Mouse (Mus musculus) adrenal gland, postnatal 4 days (tissue): ENCODE measurements at regions not wholly inside any gene's neighbourhood (a gene's known extent, or its start where the extent isn't known, plus 50 kb on each side); places are given as distances from the start of the nearest gene placed in this dataset.
"Not testable (repeated sequence)": the region's sequence is repeated elsewhere in the genome, so short reads cannot be mapped to it uniquely, and the experiment has no call there.

Experiments used
- DNase-seq, 2 experiments: peaks; one replicate each; pipeline ENCODE4 v3.0.0; 2021 to 2022; ENCODE audit warnings: low spot score in 2 of 2, mixed read lengths in 2 of 2

GRCm38 (mm10) chr13:72184116-72184845 lies 220.8 kb upstream of the Irx1 start:
- no peak for DNase-seq

DNA sequence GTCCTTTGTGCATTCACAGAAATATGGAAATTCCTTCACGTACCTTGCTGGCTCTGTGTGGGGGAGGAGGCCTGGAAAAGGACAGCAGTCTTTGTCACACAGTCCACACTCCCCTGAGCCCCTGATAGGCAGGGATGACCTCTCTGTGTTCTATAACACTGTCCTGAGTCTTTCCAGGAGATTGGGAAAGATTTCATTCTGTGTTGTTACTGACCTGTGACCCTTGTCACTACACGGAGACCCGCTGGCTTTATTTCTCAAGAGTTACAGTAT lies 221.3 kb upstream of the Irx1 start:
- DNase-seq = no peak

- no peak for DNase-seq
Measured at GRCm38 (mm10) chr13:72195881-72196280, 232.4 kb upstream of the Irx1 start.

DNA sequence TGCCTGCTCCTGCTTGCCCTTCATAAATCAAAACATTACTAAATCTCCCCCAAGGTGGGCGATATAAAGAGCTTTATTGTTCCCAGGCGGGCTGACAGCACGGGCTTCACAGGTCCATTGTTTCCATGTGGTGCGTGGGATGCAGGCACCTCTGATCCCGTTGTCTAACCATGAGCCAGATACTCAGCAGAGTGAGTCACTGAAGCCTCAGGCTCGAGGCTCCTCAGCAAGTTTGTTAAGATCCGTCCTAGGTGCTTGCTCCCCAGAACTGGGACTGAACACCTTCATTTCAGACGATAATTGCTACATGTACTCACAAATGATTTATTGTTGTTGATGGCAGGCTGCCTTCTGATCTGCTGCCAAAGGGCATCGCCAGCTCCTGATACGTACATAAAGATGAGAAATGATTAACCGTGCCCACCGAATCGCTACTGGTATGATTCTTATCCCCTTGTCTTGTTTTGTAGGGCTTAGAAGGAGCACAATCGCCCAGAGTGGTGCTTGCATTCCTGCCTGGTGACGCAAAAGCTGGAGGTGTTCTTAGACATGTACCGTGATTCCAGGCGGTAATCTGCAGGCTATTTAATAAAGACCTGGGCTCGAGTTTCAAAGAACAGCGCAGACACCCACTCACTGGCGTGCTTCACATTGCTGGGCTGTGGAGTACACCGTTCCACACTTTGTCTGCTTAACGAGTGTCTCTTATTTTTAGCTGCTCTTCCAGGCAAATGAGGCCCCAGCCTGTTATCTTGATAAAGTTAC lies 235.0 kb upstream of the Irx1 start:
- DNase-seq = no peak

- DNase-seq = no peak
Measured at GRCm38 (mm10) chr13:72209518-72209917, 246.0 kb upstream of the Irx1 start.

DNA sequence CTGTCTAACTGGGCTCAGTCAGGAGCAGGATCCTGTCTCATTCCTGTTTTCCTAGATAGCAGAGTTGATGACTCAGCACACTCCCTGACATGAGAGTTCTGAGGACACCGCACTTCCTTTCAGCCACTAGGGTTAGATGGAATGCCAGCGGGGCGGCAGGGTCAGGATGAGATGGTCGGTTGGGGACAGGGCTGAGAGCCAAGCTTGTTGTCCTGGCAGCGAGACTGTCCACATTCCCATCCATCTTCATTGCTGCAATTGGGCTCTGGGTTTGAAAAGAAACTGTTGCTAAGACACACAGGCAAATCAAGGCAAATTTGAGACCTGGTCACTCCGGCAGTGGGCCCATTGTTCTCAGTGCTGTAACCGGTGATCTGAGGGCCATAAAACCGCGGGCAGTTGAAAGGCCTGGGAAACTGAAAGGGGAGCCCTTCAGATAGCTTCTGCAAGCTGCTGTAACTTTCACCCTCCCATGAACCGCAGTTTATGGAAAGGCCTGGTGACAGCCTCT lies 246.5 kb upstream of the Irx1 start:
- DNase-seq = no peak

GRCm38 (mm10) chr13:72210474-72211309 lies 247.2 kb upstream of the Irx1 start:
- DNase-seq = no peak

DNA sequence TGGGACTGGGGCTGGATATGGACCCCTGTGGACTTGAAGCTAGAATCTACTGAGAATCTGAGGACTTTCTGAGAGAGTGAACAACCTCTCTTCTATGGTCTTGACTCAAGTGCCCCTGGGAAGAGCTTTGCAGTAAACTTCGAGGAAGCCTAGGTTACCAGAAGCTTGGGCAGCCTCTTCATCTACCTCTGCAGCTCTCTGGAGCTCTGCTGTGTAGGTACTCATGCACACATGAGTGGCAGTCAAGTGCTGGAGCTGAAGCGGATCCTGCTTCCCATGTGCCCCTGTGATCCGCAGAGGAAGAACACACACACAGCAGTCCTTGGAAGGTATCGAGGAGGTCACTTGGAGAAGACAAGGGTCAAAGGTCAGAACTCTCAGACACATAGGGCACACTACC lies 248.2 kb upstream of the Irx1 start:
- DNase-seq = no peak

GRCm38 (mm10) chr13:72212747-72213146 lies 249.2 kb upstream of the Irx1 start:
- DNase-seq = no peak

- no peak for DNase-seq
Measured at GRCm38 (mm10) chr13:72219329-72219728, 255.8 kb upstream of the Irx1 start.

GRCm38 (mm10) chr13:72227102-72227501 lies 263.6 kb upstream of the Irx1 start:
- no peak for DNase-seq

DNA sequence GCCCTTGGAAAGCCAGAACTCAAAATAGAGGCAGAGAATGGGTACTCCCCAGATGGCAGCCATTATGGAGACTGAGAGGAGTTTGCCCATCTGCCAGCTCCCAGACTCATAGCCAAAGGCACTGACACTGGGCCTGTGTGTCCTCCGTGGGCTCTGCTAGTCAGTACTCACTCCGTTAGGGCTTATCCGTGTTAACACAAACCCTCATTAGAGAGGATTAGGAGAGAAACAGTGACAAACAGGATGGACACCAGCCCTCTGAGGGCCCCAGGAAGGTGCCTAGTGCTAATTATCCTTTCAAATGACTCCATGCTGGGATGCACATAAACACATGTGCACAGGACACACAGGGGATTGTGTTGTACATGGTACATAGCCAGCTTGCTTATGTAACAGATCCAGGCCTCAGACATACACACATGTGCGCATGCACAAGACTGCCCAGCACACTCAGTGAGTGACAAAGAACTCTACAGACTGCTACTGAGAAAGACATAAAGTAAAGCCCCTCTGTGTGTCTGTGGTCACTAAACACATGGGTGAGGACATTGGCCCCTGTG lies 267.6 kb upstream of the Irx1 start:
- DNase-seq = no peak

DNA sequence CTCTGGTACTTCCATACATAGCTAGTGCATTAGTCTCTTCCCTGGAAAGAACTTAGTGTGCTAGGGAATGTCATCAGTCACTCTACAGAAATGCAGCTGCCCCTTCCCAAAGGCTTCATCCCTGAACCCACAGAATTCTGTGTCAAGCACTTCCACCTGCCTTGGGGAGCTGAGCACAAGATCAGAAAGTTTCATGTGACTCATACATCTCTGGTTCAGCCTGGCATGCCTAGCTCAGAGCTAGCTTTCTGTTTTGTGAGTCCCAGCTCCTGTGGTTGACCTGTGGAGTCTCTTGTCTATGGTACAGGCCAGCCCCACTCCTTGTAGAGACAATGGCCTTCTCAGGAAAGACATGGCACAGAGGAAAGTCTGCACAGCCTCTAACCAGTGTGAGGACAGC lies 268.6 kb upstream of the Irx1 start:
- DNase-seq = no peak

DNA sequence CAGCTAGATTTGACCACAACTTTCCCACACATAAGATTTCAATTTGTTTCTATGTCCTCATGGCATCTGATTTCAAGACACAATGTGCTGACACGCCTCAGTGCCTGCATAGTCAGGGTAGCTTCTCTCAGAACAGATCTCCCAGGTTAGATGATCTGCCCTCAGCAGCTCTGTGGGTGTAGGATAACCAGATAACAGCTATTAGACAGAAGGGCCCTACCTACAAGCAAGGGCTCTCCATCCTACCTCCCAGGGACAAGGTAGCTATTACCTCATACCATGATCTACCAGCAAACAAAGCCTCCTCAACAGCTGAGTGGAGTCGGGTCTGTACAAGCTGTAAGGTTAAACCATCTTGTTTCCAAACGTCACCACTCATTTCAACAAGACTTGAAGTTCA lies 278.4 kb upstream of the Irx1 start:
- DNase-seq = no peak

DNA sequence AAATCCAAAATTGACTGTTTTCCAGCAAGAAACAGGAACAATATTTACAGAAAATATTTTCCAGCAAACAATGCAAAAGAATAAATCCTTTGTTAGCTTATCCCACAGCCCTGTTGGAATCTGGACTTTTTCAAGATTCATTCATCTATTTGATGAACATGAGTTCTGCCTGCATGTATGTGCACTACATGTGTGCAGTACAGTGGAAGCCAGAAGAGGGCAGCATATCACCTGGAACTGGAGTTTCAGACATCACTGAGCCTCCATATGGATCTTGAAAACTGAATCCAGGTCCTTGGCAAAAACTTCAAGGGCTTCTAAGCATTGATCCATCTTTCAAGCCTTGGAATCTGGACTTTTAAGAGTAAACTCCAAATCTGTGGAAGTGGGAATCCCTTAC lies 286.9 kb upstream of the Irx1 start:
- no peak for DNase-seq

- DNase-seq = not testable (repeated sequence)
Measured at GRCm38 (mm10) chr13:72253242-72253641, 289.7 kb upstream of the Irx1 start.

DNA sequence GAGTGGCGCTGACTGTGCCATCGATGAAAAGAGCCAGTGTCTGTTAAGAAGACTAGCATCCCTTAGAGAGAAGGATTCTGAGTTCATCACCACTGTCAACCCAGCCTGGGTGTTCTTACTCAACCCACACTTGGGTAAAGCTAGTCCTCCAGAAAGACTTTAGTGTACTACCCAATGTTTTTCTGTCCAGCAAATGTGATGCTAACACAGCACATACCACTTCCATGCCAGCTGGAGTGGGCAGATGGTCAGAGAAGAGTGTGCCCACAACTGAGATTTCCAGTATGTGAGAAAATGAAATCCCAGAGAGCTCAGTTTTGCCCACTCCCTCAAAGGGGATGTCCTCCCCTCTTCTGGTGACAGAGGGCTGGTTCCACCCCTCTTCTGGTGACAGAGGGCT lies 295.3 kb upstream of the Irx1 start:
- DNase-seq = no peak

DNA sequence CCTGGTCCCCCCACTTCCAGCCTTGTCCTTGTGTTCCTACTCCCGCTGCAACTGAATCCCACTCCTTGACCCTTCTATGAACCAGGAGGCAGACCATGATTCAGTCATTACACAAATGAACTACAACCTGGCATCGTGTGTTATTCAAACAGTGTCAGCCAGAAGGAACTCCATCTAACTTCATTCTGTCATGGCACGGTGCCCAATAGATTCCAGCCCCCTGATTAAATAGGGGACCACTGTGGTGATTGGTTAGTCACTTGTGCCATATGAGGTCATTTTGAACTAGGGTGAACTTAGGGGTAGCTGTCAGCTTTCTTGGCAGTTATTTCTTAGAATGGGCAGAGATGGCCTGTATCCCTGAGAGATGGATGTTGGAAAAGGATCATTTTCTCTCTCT lies 300.9 kb upstream of the Irx1 start:
- DNase-seq = no peak

GRCm38 (mm10) chr13:72265116-72265515 lies 301.6 kb upstream of the Irx1 start:
- DNase-seq = no peak

DNA sequence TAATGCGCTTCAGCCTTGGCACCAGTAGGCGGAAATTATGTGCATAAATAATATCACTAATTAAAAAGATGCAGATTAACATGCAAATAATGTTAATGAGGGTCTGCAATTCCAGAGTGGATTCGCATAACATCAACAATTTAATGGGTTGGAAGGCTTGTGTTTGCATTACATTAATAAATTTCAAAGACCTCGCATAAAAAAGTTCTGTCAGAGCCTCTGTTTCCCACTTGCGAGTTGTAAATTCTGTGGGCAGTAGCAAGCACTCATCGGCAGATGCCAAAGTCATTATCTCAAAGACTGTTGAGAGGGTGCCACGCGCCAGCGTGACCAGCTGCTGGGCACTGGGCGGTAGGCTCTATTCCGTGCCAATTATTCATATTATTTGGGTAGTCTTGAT lies 302.1 kb upstream of the Irx1 start:
- DNase-seq = no peak

DNA sequence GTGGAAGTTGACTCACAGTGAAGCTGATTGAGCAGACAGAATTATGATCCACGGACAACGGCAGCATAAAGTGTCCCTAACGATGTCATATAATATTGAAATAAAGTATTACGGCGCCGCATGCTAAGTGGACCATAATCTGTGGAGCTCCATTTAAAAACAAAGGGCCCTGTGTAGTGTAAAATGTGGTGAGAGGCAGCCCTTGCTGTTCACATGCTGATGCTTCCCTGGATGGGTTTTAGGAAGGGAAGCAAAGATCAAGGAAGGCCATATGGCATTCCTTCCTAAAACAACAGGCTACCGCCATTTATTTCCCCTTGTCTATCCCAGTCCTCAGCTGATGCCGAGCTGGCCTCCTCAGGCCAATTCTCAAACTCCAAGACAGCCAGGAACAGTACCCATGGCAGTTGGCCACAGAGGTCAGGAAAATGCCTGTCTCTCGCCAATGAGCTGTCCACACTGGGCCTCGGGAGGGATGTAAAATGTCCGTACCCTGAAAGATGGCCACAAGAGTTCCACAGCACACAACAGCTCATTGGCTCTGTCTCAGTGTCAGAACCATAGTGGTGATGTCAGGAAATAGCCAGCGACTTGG lies 302.7 kb upstream of the Irx1 start:
- no peak for DNase-seq
